Mouse (Mus musculus) embryonic fibroblast, embryonic 13.5 days (primary cell): Measurements from ENCODE around the gene Atp5j2.

Experiments used
- CTCF ChIP-seq: IDR thresholded peaks from 2 replicates; pipeline ENCODE4 v1.5.1; 2011; ENCODE audit warnings: mild to moderate bottlenecking, control low read depth, low read length, moderate library complexity, borderline replicate concordance; ENCODE audit not compliant: insufficient read depth
- POLR2A ChIP-seq: IDR thresholded peaks from 2 replicates; pipeline ENCODE4 v1.6.1; 2011; ENCODE audit warnings: low read depth, mild to moderate bottlenecking, control low read depth, low read length, moderate library complexity

DNA sequence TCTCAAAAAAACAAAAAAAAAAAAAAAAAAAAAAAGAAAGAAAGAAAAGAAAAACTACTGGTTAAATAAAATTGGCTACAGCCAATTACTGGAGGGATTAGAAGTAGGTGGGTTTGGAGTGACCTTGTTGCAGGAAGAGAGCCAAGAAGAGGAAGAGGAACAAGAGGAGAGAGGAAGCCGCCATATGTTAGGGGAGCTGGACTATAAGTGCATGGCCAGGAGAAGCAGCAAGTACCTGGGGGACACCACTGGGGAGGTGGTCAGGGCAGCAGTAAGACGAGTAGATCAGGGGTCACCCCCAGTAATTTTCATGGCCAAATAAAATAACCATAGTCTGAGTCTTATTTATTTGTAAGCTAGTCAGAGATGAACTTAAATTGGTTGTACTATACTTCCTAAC, 6.6 kb downstream of the Atp5j2 start:
- TF ChIP-seq POLR2A: no peak
- TF ChIP-seq CTCF: no peak
